Mouse (Mus musculus): ENCODE measurements around the gene Dctn3.

Gene Dctn3

GRCm38 (mm10) chr4:41740380-41741157 is 17.6 kb upstream of the Dctn3 start:
- in situ Hi-C loops (cut with MboI; ENCODE audit: low pct_unique_long_range_greater_than_20kb in 1 of 2, low sequenced_read_pairs in 2 of 2, unreplicated experiment in 1 of 2): no loop called here

DNA sequence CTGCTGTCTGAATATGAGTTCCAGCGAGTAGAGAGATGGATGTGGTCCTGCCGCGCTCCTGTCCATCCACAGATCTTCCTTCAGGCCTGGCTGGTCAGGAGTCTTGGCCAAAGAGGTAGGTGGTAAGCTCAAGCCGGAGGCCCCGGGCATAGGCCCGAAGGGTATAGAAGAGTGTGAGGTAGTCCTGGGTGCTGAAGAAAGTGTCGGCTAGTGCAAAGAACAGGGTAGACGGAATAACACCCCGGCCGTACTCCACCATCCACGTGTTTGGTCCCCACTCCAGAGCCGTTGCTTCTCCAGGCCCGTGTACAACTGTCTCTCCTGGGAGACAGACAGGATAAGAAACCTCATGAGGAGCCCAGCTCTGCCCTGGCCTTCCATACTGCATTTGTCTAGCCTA is 16.3 kb upstream of the Dctn3 start:
- in situ Hi-C loops (cut with MboI; ENCODE audit: low pct_unique_long_range_greater_than_20kb in 1 of 2, low sequenced_read_pairs in 2 of 2, unreplicated experiment in 1 of 2): no loop called here

- in situ Hi-C loops (cut with MboI; ENCODE audit: low pct_unique_long_range_greater_than_20kb in 1 of 2, low sequenced_read_pairs in 2 of 2, unreplicated experiment in 1 of 2): no loop called here
Observed at GRCm38 (mm10) chr4:41738256-41738603, 15.3 kb upstream of the Dctn3 start.

- in situ Hi-C loops (cut with MboI; ENCODE audit: low pct_unique_long_range_greater_than_20kb in 1 of 2, low sequenced_read_pairs in 2 of 2, unreplicated experiment in 1 of 2): no loop called here
Observed at GRCm38 (mm10) chr4:41737602-41738255, 14.8 kb upstream of the Dctn3 start.

- in situ Hi-C loops (cut with MboI; ENCODE audit: low pct_unique_long_range_greater_than_20kb in 1 of 2, low sequenced_read_pairs in 2 of 2, unreplicated experiment in 1 of 2): no loop called here
Observed at GRCm38 (mm10) chr4:41731052-41731765, 8.2 kb upstream of the Dctn3 start, which contains the start of gene Arid3c. Gene Arid3c, minus strand, starts transcription at chr4:41731142.

DNA sequence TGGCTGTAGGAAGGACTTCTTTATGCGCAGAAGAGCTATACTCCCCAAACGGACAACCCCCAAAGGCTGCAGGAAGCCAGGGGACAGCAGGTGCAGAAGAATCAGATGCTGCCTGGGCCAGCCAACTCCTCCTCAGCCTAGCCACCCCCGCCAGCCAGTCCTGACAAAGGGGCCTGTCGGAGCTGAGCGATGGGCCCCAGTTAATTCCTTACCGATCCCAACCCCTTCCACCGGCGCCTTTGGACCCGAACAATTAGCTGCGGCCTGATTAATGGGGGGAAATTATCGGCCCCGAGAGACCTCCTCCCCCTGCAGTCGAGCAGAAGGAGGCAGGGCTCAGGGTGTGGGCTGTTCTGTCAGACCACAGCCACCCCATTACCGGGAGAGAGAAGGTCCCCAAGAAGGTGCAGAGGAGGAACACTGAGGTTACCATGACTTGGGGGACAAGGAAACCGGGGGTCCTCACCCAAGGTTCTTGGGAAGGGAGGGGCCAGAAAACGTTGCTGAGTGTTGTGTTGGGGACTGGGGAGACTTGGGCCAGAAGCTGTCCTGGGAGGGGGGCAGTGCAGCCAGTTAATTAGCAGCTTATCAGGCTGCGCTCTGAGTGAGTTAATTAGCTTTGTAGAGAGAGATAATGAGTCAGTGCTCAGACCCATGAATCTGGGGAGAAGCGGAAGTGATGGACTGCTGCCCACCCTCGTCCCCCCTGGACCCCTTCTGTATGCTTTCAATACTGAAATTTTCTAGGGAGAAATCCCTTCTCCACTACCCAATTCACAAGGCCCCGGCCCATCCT is 4.1 kb upstream of the Dctn3 start:
- in situ Hi-C loops (cut with MboI; ENCODE audit: low pct_unique_long_range_greater_than_20kb in 1 of 2, low sequenced_read_pairs in 2 of 2, unreplicated experiment in 1 of 2): no loop called here

GRCm38 (mm10) chr4:41716834-41717233 is 6.1 kb downstream of the Dctn3 start:
- in situ Hi-C loops (cut with MboI; ENCODE audit: low pct_unique_long_range_greater_than_20kb in 1 of 2, low sequenced_read_pairs in 2 of 2, unreplicated experiment in 1 of 2): loop anchor here in 1 of 2 experiments (25.0 kb wide), 1 partner anchor 580 kb away; the partner anchor contains the start of gene Ube2r2

DNA sequence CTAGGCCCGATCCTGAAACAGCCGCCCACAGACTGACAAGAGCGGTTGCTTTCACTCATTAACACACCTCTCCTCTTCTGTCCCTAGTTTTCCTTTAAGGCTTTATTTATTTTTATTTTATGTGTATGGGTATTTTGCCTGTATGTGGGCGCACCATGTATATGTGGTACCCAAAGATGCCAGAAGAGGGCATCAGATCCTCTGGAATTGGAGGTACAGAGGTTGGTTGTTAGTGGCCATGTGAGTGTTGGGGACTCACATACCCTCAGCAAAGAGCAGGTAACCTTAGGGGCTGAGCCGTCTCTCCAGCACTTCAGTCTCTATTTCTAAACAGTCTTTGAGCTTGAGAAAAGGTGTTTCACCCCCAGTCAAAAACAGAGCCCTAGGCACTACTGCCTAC is 7.4 kb downstream of the Dctn3 start:
- in situ Hi-C loops (cut with MboI; ENCODE audit: low pct_unique_long_range_greater_than_20kb in 1 of 2, low sequenced_read_pairs in 2 of 2, unreplicated experiment in 1 of 2): loop anchor here in 1 of 2 experiments (25.0 kb wide), 1 partner anchor 578 kb away; the partner anchor contains the start of gene Ube2r2

DNA sequence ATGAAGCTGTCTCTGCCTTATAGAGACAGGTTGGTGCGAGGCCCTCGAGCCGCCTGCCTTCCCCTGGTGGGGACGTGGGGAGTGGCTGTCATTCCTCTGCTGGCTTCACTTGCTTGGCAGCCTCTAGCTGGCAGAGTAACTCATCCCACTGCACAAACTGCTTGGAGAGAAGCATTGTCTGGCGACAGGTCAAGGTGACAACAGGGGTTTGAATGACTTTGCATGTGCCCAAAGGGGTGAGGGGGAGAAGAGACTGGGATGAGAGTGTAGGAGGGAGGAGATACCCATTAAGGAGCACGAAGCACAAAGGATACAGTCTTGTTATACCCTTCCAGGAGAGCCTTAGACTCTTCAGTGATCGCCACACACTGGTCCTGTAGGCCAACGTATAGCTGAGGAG is 7.9 kb downstream of the Dctn3 start:
- in situ Hi-C loops (cut with MboI; ENCODE audit: low pct_unique_long_range_greater_than_20kb in 1 of 2, low sequenced_read_pairs in 2 of 2, unreplicated experiment in 1 of 2): loop anchor here in 1 of 2 experiments (25.0 kb wide), 1 partner anchor 578 kb away; the partner anchor contains the start of gene Ube2r2

DNA sequence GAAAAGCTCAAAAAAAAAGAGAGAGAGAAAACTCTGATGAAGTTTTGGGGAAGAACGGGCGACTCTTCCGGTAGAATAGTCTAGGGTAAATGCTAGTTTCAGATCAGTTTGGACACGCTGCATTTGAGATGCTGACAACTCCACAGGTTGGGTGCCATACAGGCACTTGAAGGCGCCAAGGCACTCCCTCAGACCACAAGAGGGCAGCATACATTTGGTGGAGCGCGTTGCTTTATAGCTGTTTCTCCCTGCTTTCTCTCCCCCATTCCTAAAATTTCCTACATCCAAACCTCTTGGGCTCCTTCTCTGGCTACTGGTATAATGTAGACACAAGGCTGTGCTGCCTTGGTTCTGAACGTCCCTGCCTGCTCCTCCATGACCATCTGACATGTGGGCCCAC is 8.7 kb downstream of the Dctn3 start:
- in situ Hi-C loops (cut with MboI; ENCODE audit: low pct_unique_long_range_greater_than_20kb in 1 of 2, low sequenced_read_pairs in 2 of 2, unreplicated experiment in 1 of 2): loop anchor here in 1 of 2 experiments (25.0 kb wide), 1 partner anchor 577 kb away; the partner anchor contains the start of gene Ube2r2

DNA sequence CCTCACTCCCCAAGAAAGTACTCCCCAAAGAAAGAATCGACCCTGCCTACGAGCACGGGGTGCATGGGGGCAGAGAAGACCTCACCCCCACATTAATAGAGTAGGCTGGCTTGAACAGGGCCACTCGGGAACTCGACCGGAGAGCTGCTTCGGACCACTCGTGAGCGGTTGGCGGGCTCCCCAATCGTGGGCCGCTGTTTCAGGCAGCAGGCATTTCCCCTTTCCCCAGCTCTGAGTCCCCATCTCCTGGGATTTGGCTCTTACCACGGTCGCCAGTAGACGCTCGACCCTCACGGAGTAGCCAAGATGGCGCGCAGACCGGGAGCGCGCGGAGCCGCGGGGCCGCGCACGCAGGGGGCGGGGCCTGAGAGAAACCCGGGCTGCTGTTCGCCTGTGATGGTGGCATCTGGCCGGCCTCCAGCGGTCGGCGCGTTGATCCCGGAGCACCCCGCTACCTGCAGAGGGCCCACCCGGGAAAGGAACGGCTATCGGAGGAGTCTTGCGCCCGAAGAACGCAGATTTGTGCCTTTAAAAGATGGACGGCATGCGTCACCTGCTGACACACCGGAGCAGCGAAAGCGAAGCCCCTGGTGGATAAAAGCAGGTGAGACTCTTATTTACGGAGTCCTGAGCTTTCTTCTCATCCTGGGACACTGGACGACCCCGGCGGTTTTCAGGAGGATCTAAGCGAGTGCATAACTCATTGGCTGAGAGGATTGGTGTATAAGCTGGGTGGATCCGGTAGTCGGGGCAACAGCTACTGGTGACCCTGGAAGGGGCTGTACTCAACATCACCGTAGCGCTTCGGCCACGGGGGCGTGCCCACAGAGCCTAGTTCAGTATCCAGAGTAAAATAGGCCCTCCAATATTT is 9.5 kb downstream of the Dctn3 start, which contains the start of gene Rpp25l:
Gene Rpp25l, minus strand, starts transcription at position 338 of the 871 bp plus-strand sequence.
- in situ Hi-C loops (cut with MboI; ENCODE audit: low pct_unique_long_range_greater_than_20kb in 1 of 2, low sequenced_read_pairs in 2 of 2, unreplicated experiment in 1 of 2): loop anchor here in 1 of 2 experiments (25.0 kb wide), 1 partner anchor 576 kb away; the partner anchor contains the start of gene Ube2r2

GRCm38 (mm10) chr4:41712421-41713196 is 10.4 kb downstream of the Dctn3 start:
- in situ Hi-C loops (cut with MboI; ENCODE audit: low pct_unique_long_range_greater_than_20kb in 1 of 2, low sequenced_read_pairs in 2 of 2, unreplicated experiment in 1 of 2): loop anchor here in 1 of 2 experiments (25.0 kb wide), 1 partner anchor 575 kb away; the partner anchor contains the start of gene Ube2r2

DNA sequence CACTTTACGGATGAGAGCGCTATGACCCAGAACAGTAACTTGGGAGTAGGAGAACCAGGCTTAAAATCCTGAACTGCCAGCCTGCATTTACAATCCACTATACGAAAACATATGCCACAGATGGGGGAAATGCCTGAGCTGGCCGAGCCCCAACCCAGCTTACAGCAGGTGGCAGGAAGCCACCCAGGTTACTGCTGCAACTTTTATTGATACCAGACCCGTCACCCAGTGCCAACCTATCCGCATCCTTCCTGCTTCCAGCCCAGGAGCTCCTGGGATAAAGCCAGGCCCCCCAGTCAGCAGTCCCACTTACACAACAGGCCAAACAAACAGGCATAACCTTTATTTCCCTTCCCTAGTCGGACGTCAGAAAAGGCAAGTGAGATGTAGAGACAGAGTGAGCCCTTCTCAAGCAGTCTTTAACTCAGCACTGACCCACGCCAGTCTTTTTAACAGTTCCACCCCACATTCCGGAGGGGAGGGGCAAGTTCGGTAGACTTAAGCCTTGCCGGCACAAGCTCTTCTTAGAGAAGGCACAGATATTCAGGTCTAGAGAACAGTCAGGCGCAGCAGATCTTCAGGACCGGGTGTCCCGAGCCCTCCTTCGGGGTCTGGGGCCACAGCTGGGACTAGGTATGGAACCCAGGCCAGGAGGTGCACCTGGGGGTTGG is 11.1 kb downstream of the Dctn3 start:
- in situ Hi-C loops (cut with MboI; ENCODE audit: low pct_unique_long_range_greater_than_20kb in 1 of 2, low sequenced_read_pairs in 2 of 2, unreplicated experiment in 1 of 2): loop anchor here in 1 of 2 experiments (25.0 kb wide), 1 partner anchor 575 kb away; the partner anchor contains the start of gene Ube2r2

GRCm38 (mm10) chr4:41710229-41710628 is 12.7 kb downstream of the Dctn3 start:
- in situ Hi-C loops (cut with MboI; ENCODE audit: low pct_unique_long_range_greater_than_20kb in 1 of 2, low sequenced_read_pairs in 2 of 2, unreplicated experiment in 1 of 2): loop anchor here in 1 of 2 experiments (25.0 kb wide), 1 partner anchor 573 kb away; the partner anchor contains the start of gene Ube2r2

DNA sequence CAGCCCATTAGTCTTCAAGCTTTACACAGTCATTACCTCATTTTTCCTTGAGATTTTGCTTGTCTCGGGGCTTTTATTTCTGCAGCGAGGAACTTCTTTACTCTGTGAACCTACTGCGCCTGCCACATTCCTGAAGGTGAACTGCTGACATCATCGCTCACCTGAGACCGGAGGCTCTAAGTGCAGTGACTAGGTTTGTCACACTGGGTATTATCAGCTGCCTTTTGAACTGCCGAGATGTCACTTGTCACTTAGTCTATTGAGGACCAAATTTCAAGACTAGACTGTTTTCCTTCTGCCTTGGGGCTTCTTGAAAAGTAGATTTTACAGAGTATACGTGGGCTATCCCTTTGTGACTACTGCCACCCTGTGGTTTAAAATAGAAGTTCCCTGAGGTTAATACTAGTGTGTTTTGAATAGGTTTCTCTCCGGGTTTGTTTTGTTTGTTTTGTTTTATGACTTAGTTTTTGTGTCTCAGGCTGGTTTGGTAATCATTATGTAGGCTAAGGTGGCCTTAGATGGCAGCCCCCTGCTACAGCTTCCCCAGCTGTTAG is 14.7 kb downstream of the Dctn3 start:
- in situ Hi-C loops (cut with MboI; ENCODE audit: low pct_unique_long_range_greater_than_20kb in 1 of 2, low sequenced_read_pairs in 2 of 2, unreplicated experiment in 1 of 2): loop anchor here in 1 of 2 experiments (10.0 to 25.0 kb wide), 2 partner anchors 143 to 571 kb away; partner anchors contain the start of genes Dnaic1, Fam219a and Ube2r2
